Mouse (Mus musculus) gonadal fat pad, adult 2 months (tissue): ENCODE data around the gene Prep. TPM values are rescaled to one million over a fixed set of nuclear protein-coding genes. Genes with fewer than 3 reads are reported as not detected.

ENCODE experiments used
- DNase-seq: peaks from one replicate; pipeline ENCODE4 v3.0.0-alpha.2; 2012; ENCODE audit warnings: low read depth
- polyA plus RNA-seq: library from polyadenylated mRNA; depleted of rRNA; stranded (reverse); fragments of >200 nt; gene quantifications from 2 replicates; pipeline ENCODE4 v1.2.3, GENCODE M21; 2012; rRNA removed

The Prep gene
- polyA plus RNA-seq = 7.8 and 8.1 TPM in 2 replicates

DNA sequence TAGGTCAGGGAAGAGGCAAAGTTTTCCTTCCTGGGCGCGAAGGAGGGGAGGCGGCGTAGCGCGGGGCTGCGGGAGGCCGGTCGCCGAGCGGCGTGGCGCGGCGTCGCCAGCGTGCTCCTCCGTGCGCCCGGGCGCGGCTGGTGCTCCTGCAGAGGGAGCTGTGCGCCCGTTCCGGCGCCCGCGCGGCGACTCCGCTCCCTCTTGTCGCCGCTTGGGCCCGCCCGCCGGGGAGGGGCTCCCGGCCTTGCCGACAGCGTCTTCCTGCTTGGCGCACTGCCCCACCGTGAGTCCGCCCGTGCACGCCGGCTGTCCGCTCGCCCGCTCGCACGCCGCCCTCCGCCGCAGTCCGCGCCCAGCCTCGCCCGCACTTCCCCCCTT lies at the start of gene Prep:
Gene Prep, plus strand, starts transcription at position 273 of the 378 bp plus-strand sequence.
- no peak for DNase-seq

DNA sequence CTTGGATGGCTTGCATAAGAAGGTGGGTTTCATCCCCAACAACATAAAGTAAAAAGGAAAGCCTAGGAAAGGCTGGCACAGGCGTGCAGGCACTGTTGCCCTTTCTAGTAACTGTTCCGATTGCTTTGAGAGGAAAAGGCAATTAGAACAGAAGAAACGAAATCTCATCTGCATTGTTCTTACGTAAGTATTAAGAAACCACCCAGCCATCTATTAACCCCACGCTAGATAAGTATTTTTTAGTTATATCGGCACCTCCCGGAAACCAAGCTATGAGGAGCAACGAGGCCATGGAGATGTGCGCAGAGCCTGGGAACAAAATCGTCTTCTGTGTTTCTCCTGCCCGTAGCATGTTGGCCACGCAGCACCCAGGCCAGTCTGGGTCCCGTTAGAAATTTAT lies 49.7 kb upstream of the Prep start:
- DNase-seq = no peak

DNA sequence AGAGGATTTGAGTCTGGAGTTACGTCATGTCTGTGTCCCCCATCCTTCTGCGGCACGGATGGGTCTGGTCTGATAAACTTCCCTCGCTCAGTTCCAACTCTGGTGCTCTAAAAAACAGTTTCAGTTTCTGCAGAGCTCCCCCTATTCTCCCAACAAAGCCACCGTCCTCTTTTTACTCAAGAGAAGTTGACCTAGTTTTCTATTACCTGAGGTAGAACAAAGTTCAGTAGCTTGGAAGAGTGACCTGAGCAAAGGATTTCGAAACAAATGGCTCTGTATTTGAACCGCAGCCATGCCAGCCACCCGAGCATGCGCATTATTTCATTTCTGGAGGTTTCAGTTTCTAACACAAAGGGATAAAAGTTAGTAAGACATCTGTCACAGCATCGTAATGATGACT lies 49.2 kb upstream of the Prep start:
- DNase-seq = no peak

DNA sequence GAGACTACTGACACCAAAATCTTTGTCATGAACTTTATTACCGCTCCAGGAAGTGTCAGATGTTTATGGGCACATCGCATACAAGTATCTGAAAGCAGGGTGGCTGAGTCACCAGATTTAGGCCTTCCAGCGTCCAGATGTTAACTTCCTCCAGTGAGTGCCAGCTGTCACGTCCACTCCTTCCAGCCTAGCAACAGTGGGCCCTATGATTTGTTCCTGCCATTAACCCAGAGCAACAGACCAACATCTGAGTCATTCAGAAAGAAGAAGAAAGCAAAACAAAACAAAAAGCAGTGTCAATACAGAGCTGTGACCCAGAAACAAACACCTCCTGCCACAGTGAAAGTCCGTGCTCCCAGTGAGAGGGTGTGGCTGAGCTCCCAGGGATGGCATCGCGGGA lies 47.6 kb upstream of the Prep start:
- no peak for DNase-seq

DNA sequence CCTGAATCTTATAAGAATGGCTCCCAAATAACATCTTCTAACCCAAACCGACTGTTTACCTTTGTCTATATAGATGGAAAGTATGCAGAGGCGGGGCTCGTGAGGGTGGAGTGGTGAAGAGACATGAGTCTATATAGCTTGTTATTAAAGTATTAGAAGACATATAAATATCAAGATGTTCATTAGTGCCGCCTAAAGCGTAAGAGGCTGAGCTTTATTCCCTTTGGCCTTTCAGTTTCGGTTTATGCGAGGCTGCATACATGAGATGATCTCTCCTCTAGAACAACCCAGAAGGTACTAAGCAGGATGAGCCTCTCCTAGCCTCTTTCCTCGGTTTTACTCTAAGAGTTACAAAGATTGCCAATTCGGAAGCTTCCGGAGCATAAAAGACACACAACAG lies 47.2 kb upstream of the Prep start:
- no peak for DNase-seq

DNA sequence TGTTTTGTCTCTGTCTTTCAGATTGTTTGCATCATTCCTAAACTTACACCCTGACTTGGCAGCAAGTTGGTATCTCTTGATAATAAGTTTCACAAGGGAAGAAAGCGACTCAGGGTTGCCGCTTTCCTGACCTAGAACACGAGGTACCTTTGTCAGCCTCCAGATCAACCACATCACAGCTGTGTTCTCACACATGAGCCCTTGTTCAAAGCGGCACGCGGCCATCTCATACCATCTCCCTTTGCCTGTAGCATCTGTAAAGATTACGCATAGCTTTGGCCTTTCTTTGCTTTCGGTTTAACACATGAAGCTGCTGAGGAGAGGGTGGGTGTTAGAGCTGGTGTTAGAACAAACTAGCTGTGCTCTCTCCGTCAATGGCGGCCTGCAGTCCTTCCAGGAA lies 46.7 kb upstream of the Prep start:
- DNase-seq = no peak

DNA sequence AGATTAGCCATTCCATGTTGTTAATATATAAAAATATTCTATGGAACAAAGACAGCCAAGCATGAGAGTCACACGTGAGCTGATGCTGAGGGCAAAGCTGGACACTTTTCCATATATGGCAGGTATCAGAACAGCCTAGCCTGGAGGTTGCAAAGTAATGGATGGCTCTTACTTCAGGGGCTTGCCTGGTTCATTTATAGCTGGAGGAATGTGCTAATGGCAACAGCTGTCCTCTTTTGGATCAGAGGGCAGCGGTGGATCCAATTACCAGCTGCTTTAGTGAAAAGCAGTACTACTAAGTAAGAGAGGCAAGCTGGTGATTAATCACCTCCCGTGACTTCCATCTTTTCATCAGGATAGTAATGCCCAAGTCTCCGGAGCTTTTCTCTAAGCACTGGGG lies 41.8 kb upstream of the Prep start:
- DNase-seq = no peak

DNA sequence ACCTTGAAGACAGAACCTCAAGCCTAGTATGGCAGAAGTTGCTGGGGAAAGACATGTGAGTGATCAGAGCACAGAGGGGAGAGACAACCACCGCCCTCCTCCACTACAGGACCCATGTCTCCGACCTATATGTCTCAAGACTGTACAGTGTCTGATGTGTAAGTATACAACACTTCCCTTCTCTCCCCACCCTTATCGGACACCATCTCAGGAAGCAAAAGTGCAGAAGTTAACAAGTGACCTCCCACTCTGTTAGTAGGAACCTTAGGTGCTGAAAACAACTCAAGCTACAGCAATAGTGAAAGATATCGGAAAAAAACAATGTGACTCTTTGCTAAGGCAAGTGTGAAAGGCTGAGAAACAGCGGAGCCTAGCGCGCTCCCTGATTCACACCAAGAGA lies 40.1 kb upstream of the Prep start:
- DNase-seq = no peak

DNA sequence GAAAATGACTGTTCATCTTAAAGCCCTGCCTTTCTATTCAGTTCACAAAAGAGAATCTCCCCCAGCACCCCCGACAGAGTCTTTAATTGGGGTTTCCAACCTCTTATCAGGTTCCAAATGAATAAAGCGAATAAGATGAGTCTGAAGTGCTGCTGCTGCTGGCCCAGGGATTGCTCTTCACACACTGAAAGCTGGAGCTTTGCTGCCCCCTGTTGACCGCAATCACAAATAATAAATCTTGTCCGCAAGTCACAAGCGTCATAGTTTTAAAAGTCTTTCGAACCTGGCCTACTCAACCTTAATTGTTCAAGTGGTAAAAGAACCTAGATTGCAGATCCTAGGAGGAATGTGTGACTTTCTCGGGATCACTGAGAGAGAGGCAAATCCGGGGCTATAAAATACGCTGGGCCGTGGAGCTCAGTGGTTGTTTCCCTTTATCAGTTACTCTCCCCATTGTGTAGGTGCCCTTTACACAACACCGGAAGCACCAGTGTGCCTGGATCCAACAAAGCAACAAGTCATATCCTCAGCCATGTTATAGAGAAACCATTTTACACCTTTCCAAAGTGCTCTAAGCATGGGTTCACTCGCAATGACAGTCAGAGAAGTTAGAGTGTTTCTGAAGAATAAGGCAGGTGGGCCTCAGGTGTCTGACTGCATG lies 21.6 kb upstream of the Prep start:
- no peak for DNase-seq

DNA sequence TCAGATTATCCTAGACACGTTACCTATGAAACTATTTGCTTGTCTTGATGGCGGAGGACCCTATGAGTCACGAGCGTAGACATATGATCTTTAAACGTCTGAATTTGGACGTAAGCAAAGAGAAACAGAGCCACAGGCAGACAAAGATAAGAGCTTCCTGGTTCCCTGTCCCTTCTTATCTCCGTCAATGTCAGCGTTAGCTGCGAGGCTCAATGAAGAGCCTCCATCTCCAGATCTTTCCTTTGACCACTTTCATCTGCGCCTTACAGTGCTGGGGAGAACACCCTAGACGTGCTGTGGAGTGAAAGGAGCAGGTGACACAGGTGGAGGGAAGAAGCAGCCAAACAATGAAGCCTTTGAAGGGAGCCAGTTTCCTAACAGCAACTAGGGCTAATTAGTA lies 18.8 kb upstream of the Prep start:
- DNase-seq = no peak

DNA sequence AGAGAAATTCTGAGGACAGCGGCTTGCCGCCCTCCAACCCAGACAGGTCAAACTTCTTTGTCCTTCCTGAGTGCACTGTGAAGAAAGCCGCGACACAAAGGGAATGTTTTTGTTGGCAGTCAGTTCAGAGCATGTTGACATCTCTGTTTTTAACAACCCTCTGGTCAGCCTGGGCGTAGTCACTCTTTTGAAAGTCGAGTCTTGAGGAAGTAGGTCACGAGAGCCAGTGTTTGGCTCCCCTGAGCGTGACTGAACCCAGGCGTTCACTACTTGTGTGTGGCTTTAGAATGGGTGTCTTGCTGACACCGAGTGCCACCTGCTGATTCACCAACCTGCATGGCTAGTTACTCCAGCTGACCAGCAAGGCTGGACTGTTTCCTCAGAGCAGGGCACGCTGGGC lies 18.4 kb upstream of the Prep start:
- peak; percentile 88 for DNase-seq

DNA sequence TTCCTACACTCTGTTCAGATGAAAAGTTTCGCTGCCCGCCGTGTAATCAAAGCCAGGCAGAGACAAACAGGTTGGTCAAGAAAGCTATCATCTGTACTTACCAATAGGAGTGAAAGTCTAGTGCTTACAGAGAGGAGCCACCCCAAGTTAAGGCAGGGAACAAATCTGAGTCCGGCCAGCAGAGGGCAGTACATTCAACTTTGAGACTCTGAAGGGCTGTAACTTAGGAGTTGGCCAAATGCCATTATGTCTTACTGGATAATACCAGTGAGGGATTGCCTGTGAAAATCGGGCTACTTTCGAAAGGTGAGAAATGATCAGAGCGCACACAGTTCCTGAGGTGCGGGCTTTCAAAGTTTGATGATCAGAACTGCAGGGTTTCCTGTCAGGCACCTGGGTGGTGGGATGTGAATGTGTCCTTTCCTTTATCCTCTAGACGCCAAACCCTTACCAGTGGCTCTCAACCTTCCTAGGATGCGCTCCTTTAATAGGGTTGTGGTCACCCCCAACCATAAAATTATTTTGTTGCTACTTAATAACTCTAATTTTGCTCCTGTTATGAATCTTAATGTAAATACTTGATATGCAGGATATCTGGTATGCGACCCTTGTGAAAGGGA lies 15.8 kb upstream of the Prep start:
- DNase-seq = no peak

DNA sequence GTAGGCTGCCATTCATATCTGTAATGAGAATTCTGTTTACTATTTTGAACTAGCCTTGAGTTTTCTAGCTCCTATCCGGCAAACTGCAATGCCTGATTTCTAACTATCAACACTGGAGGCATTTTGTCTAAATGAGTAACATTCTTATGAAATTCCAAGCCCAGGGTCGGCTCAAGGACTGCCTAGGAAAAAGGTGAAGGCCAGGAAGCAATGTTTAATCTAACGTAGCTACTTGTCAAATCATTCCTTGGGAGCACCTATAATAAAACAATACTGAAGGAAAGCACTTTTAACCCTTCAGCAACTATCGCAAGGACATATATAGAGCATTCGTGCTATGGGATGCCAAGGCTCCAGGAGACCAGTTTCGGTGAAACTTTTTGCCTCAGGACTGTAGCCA lies 8.6 kb upstream of the Prep start:
- DNase-seq = no peak

DNA sequence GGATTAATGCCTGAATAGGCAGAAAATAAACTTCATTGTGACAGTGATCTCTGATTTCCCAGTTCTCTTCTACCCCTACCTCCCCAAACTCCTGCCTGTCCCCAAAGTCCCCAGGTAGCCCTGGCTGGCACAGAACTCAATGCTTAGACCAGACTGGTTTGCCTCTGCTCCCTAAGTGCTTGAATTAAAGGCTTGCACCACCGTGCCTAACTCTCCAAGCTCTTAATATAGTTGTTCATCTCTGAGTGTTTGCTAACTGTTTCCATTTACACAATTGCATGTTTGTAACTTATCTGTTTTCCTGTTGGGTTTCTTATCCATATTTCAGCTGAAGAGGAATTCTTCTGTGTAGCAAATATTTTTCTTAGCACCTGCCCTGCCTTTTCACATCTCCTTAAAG lies 6.2 kb upstream of the Prep start:
- no peak for DNase-seq

DNA sequence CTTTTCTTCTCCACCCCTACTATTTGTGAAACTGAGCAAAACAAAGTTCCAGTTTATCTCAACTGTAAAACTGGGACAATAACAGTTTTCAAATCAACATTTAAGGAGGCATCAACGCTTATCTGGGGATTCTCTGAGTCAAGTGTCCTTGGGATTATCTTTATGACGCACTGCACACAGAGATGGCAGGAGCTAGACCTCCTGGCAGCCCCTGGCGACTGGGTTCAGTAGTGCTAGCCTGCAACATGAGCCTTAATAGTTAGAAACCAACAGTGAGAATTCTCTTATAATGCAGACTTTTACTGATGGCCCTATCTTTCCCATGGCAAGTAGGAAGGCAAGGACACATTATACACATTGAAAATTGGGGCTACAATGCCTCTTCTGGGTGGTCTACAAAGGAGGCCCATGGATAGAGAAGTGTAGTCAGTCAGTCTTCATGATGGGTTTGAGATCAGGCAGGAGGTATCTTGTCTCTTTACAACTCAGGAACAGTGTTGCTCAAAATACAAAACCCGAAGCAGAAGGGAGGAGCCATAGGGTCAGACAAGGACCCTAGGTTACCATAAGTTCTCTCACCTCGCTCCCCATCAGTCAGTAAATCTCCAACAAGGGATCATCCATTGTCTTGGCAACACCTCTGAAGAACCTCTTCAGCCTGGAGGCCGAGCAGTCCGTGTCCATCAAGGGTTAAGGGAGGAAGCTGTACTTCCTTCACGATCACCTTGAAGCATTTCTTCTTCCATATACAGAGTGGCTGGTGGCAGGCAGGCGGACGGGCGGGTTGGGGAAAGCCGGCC lies 672 bp upstream of the Prep start:
- no peak for DNase-seq

DNA sequence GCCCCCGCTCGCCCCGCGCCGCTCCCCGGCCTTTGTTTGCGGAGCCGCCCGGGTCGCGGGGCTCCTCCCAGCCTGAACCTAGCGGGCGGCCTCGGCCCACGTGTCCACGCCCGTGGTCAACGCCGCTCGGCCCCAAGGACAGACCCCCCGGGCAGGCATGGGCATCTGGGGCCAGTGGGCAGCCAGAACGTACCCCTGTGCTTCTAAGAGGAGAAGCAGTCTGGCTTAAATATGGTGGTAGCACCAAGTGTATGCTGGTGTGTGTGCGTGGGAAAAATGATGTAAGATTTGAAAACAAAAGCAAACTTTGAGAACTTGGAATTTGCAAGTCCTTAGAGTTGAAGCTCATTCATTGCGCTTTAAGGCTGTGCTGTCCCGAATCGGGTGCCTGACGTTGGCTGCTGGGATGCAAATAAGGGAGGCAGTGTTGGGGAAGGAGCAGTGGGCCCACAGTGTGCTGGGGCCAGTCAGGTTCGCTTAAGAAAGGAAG lies 478 bp downstream of the Prep start:
- no peak for DNase-seq

DNA sequence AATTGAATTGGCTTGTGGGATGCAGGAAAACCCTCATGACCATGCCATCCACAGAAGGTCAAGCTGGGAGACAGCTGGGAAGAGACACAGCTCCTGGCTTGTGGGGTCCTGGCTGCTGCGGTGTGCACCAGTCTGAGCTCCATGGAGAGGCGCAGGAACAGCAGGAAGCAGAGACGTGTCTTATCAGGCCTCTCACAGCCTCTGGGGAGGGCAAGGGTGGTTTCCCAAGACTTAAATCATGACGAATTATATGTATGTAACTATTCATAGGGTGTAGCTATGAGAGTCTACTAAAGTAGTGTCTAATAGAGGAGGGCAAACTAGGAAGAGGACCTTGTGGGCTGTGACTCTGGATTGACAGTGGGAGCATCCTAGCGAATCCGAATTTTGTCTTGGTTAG lies 2.6 kb downstream of the Prep start:
- no peak for DNase-seq

DNA sequence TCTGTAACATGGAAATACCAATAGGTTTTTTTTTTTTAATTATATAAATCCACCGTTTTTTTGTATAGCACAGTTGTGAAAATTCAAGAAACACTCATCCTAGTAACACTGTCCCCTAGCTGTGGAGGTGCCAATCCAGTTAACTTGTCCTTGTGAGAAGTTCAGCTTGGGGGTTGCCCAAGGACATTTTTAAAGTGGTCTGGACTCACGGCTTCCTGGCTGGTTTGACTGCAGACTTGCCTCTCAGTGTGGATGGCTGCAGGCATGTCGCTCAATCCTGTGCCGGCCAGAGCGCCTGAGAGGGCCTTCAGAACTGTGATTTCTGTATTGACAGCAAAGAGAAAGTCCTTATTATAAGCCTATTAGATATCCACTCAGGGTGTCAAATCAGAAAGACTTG lies 3.4 kb downstream of the Prep start:
- DNase-seq = no peak

DNA sequence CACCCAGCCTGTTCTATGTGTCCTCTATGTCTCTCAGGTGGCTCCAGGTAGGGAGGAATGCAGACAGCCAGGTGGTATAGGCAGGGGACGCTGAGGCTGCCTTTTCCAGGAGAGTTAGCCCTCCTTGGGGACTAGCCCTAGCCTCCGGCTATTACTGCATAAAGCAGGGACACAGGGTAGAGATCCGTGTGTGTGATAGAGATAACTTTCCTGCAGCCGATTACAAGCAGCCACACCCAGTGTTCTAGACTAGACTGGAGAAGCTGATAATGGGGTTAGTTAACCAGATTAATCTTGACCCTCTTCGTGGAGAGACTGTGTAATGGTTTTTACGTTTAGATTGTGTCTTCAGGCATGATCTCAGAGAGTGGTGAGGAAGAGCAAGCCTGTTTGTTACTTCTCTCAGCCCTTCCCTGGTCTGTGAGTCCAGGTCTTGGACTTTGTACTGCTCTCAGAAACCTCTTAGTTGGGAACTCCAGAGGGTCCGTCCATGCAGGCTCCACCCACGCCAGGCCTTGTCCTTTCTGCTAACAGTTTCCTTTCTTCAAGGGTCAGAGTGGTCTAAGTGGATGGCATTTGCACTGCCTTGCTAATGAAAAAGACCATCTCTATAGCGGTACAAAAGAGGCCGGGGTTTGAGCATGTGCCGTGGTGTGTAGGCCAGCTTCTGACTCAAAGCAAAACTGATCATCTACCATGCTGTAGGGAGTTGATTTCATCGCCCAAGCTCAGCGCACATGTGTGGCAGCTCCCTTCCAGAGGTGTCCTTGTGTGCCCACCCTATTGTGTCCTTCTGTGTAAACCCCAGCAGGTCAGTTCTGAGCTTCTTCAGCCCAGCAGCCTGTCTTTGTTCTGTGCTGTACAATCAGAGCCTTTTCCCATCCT lies 4.2 kb downstream of the Prep start:
- DNase-seq = no peak

DNA sequence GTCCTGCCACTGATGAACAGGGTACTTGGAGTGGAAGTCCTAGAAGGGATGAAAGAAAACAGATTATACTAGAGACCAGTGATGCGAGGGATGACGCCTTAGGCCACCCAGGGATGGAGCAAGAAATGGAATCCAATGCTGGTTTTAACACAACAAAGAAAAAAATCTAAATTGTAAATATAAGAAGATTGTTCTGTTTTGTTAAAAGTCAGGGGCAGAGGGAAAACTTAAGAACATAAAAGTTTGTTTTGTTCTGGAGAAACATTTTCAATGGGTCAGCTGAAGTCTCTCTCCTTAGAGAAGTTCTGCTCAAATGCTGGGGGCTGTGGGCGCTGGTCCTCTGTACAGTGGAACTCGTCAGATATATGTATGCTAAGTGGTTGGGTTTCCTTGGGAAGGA lies 5.3 kb downstream of the Prep start:
- DNase-seq = no peak

DNA sequence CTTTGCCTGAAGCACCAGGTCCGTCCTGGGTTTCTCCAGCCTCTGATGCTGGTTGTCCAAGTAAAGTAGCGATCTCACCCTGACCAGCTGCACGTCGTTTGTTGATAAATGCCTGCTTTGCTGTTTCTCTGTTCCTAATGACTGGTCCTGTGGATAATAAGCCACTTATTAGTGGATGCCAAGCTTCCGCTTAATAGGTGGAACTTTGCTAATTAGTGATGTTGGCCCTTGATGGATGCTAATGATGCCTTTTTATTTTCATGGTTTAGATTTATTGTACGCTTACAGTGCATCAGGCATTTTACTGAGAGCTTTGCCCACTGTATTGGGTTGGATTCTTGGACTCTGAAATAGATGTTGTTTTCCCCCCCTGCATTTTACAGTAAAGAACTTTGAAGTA lies 7.5 kb downstream of the Prep start:
- no peak for DNase-seq

DNA sequence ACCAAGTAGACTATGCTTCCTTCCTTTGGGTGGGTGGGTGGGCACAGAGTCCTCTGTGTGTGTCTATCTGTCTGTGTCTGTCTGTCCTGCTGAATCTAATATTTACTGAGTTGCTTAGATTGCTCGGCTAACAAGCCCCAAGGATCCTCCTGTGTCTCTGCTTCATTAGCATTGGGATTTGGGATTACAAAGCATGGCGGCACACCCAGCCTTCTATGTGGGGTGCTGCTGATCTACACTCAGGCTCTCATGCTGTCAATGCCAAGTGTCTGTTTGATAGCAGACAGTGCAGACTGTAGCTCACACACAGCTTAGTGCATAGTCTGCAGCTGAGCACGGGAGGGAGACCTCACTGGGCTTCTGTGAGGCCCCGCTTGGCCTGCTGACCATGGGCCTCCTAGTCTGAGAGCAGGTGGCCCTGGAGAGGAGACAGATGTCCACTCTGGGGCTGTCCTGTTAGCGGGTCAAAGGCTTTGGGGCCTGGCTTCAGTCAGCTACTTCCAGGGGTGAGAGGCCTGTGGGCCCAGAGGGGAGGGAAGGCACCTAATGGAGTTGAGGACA lies 8.6 kb downstream of the Prep start:
- DNase-seq = no peak
